Mouse (Mus musculus): ENCODE measurements at regions not wholly inside any gene's neighbourhood (a gene's known extent, or its start where the extent isn't known, plus 50 kb on each side); places are given as distances from the start of the nearest gene placed in this dataset.

DNA sequence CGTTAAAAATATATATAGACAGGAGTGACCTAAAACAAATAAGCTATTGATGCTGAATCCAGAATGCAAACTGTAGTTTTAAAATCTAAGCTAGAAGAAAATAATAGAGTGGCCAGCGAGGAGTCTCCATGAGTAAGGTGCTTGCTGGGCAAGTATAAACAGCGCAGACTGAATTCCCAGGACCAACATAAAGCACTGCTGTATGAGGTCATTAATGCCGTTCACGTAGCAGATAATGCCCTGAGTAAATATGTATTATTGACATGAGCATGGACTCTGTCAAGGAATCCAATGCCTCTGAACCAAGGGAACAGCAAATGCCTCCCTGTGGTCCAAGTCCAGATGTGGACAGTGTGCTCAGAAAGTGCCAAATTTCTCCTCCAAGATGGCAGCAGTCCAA lies 876.4 kb upstream of the Gpc5 start:
- no peak for TF ChIP-seq POLR2A (IDR thresholded peaks at IDR 0.05; ENCODE audit: borderline replicate concordance, extremely low read depth, insufficient read depth, insufficient read length, poor library complexity, severe bottlenecking)
- TF ChIP-seq CTCF (IDR thresholded peaks at IDR 0.05; ENCODE audit: borderline replicate concordance, extremely low read depth, insufficient read depth, insufficient read length): no peak

All from brain, embryonic 14.5 days (tissue).